Mouse (Mus musculus): Measurements from ENCODE around the gene Bach2.

DNA sequence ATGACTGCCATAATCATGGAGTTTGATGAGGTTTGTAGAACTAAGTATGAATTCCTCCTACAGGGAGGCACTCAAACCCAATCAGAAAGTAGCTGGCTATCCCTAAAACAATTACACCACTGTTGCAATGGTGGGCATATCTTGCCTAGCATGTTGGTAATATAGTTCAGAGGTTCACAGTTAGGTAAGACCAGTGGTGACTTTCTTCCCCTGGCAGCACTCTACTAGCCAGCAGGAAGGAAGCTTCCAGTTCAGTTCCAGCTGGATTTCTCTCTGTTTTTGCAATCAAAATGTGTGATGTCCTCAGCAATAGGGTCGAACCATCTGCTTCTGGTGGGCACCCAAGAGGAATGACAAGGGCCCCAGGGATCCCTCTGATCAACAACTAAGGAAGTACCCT lies 196.0 kb downstream of the Bach2 start:
- TF ChIP-seq CTCF (IDR thresholded peaks at IDR 0.05; ENCODE audit: low read depth): no peak
- no peak for TF ChIP-seq EP300 (IDR thresholded peaks at IDR 0.05; ENCODE audit: low read depth)
